ENCODE assay signal across 8 mouse cellular contexts in genomic region chr9:99568023-99568346, GRCm38 (mm10). TPM values are rescaled to one million over a fixed set of nuclear protein-coding genes. Genes with fewer than 3 reads are reported as not detected.
DNase-seq lines count a peak whose midpoint lies in the region; TF ChIP-seq lines count a peak whose summit lies in the region.

No protein-coding gene starts in this region.

- no peak for DNase-seq in heart, embryonic 10.5 days (ENCODE audit: low spot score)
- no peak for DNase-seq in heart, adult 8-10 months (ENCODE audit: low spot score)
- peak; percentile 60 for DNase-seq in 3T3-L1 (ENCODE audit: low read depth, low spot score)
- no peak for DNase-seq in limb, embryonic 10.5 days (ENCODE audit: low spot score)
- peak; percentile 34 to 42 for DNase-seq in natural killer cell, adult 2 months (ENCODE audit: low spot score in 2 of 2)
- no peak for DNase-seq in adrenal gland, postnatal 10 days
- DNase-seq in gastrocnemius, postnatal 10 days = no peak

- no peak for TF ChIP-seq CTCF in cortical plate, adult 2 months (IDR thresholded peaks at IDR 0.05; ENCODE audit: extremely low read depth, insufficient read depth, low read length)

- H3K4me3 ChIP-seq in heart, embryonic 10.5 days = peak overlapping the region; percentile 95
- H3K4me3 ChIP-seq in cortical plate, adult 2 months (ENCODE audit: insufficient read depth, low read length) = peak overlapping the region; percentile 93
- H3K4me3 ChIP-seq in limb, embryonic 10.5 days = peak overlapping the region; percentile 86

- 3% methylated on average over 15 of the region's 15 CpGs for WGBS in heart, embryonic 10.5 days
- WGBS in limb, embryonic 10.5 days = 3% methylated on average over 15 of the region's 15 CpGs

- no peaks in the 10 kb centered on the region for H3K9me3 ChIP-seq in heart, embryonic 10.5 days
- no peaks in the 10 kb centered on the region for H3K9me3 ChIP-seq in limb, embryonic 10.5 days (replicated peaks)

- no peaks in the 10 kb centered on the region for H3K27me3 ChIP-seq in heart, embryonic 10.5 days (ENCODE audit: insufficient read depth, poor library complexity, severe bottlenecking)
- H3K27me3 ChIP-seq in limb, embryonic 10.5 days (ENCODE audit: low read depth, poor library complexity, severe bottlenecking) = no peaks in the 10 kb centered on the region

- no peak for TF ChIP-seq POLR2A in cortical plate, adult 2 months (IDR thresholded peaks at IDR 0.05; ENCODE audit: extremely low read depth, insufficient read depth, low read length)

- no peaks in the 10 kb centered on the region for H3K36me3 ChIP-seq in heart, embryonic 10.5 days
- H3K36me3 ChIP-seq in limb, embryonic 10.5 days = no peaks in the 10 kb centered on the region

- H3K4me1 ChIP-seq in heart, embryonic 10.5 days = peaks cover 11% of the 10 kb centered on the region; the same call in 1 of the 2 replicates
- H3K4me1 ChIP-seq in cortical plate, adult 2 months (ENCODE audit: control insufficient read depth, insufficient read depth, low read length) = peaks cover 4% of the 10 kb centered on the region; the same call in 1 of the 2 replicates
- H3K4me1 ChIP-seq in limb, embryonic 10.5 days = peaks cover 20% of the 10 kb centered on the region

- H3K27ac ChIP-seq in heart, embryonic 10.5 days = peak overlapping the region; percentile 99
- H3K27ac ChIP-seq in cortical plate, adult 2 months (ENCODE audit: insufficient read depth, low read length) = no peak overlapping the region
- peak overlapping the region; percentile 100 for H3K27ac ChIP-seq in limb, embryonic 10.5 days

RNA-seq across cellular contexts. Expression of gene Armc8, which starts 0.7 kb away (rescaled TPM):
- polyA plus RNA-seq in heart, embryonic 10.5 days (2016; fragmentation: Nextera tagmentation; extraction: Ambion mirVana) = 22.7 and 26.3 TPM in 2 replicates
- 10 to 100 TPM; 15.5 to 17.6 (median 16.1) TPM for total RNA-seq in heart, adult 8-10 months (2022)
- polyA plus RNA-seq in cortical plate, adult 2 months (2012; rRNA removed) = 50.5 and 51.3 TPM in 2 replicates
- 19.7 and 21.7 TPM in 2 replicates for polyA plus RNA-seq in limb, embryonic 10.5 days (2016; fragmentation: Nextera tagmentation; extraction: Ambion mirVana)
- total RNA-seq in adrenal gland, postnatal 10 days (2021) = 10 to 100 TPM; 18.7 to 26.4 TPM
- total RNA-seq in gastrocnemius, postnatal 10 days (2021) = 10 to 100 TPM; 27.3 to 28.7 TPM

RNA-seq across cellular contexts. Expression of gene Dbr1, which starts 7.6 kb away (rescaled TPM):
- 23.2 and 32.9 TPM in 2 replicates for polyA plus RNA-seq in heart, embryonic 10.5 days (2016; fragmentation: Nextera tagmentation; extraction: Ambion mirVana)
- 1 to 10 TPM; 5.2 to 6.7 (median 5.6) TPM for total RNA-seq in heart, adult 8-10 months (2022)
- polyA plus RNA-seq in cortical plate, adult 2 months (2012; rRNA removed) = 10.8 and 13.5 TPM in 2 replicates
- polyA plus RNA-seq in limb, embryonic 10.5 days (2016; fragmentation: Nextera tagmentation; extraction: Ambion mirVana) = 42.7 and 43.3 TPM in 2 replicates
- total RNA-seq in adrenal gland, postnatal 10 days (2021) = 10 to 100 TPM; 15.8 to 16.7 TPM
- 1 to 10 TPM; 5.6 to 7.1 TPM for total RNA-seq in gastrocnemius, postnatal 10 days (2021)

RNA-seq across cellular contexts. Expression of gene A4gnt, which starts 44.3 kb away (rescaled TPM):
- polyA plus RNA-seq in heart, embryonic 10.5 days (2016; fragmentation: Nextera tagmentation; extraction: Ambion mirVana) = not detected in 2 replicates
- total RNA-seq in heart, adult 8-10 months (2022) = not detected
- 0.11 and 0.17 TPM in 2 replicates for polyA plus RNA-seq in cortical plate, adult 2 months (2012; rRNA removed)
- polyA plus RNA-seq in limb, embryonic 10.5 days (2016; fragmentation: Nextera tagmentation; extraction: Ambion mirVana) = not detected in 2 replicates
- not detected for total RNA-seq in adrenal gland, postnatal 10 days (2021)
- total RNA-seq in gastrocnemius, postnatal 10 days (2021) = not detected

Comparison
In these comparisons a context has a peak if more than half of its experiments do, and no peak if none do; other contexts are left out.
1. DNase-seq: peak in 3T3-L1 (single experiment) and natural killer cell, adult 2 months (2 of 2); none in heart, embryonic 10.5 days (single experiment), heart, adult 8-10 months (single experiment), limb, embryonic 10.5 days (single experiment), adrenal gland, postnatal 10 days (single experiment) and gastrocnemius, postnatal 10 days (single experiment).
2. Peak in every context shown above with its lines, with median percentiles within 50 percentile points of each other: H3K4me3 ChIP-seq.